Mouse (Mus musculus): Measurements from ENCODE around the gene Daam1. TPM values are rescaled to one million over a fixed set of nuclear protein-coding genes. Genes with fewer than 3 reads are reported as not detected.

The Daam1 gene
- polyA plus RNA-seq, 2 experiments = 10.7 to 11.8 TPM

- Histone ChIP-seq H3K4me1 (ENCODE audit: control insufficient read depth, insufficient read depth, low read length) (no peaks in the 10 kb centered on the region), H3K27ac (replicated peaks; ENCODE audit: low read depth, low read length) (no peak overlapping the region), H3K4me3 (replicated peaks; ENCODE audit: low read length) (no peak overlapping the region), H3K9ac (ENCODE audit: low read depth, low read length, severe bottlenecking) (0 out of 2 replicates have a peak overlapping the region, but pooled peaks have one; percentile 28), H3K36me3 (ENCODE audit: control insufficient read depth, insufficient read depth, low read length) (no peaks in the 10 kb centered on the region), H3K9me3 (ENCODE audit: control insufficient read depth, low read length) (no peaks in the 10 kb centered on the region), H3K4me2 (replicated peaks; ENCODE audit: low read depth, low read length, severe bottlenecking) (peak overlapping the region; percentile 4; the same call in 1 of the 2 replicates), H3K27me3 (ENCODE audit: control insufficient read depth, insufficient read depth, low read length) (no peaks in the 10 kb centered on the region)
- DNase-seq (ENCODE audit: low spot score) (peak; percentile 18), ATAC-seq (ENCODE audit: low FRiP score, low read depth) (no peak)
- TF ChIP-seq POLR2A (IDR thresholded peaks at IDR 0.05; ENCODE audit: borderline replicate concordance, extremely low read depth, insufficient read depth, insufficient read length) = no peak
- 68% methylated on average over 13 of the region's 13 CpGs for WGBS
These were observed 183.0 kb downstream of the Daam1 start for GRCm38 (mm10) chr12:72013711-72014354.

DNA sequence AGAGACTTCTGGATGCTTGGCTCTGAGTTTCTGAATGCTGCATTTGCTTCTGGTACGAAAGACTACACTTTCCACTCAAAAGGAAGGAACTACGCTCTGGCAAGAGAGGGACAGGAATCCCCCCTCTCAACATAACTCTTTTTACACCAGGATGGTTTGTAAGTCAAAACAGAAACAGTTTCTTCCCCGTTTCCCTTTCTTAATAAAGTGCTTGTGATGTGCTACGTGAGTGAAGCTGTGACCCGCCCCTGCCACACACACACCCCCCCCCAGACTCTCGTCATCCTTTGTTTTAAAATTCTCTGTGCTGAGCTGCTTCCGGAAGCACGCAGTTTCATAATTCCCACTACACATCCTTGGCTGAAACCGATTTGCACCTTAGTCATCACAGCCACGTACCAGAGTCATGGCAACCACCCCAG lies 183.5 kb downstream of the Daam1 start:
- ATAC-seq (ENCODE audit: low FRiP score, low read depth) (no peak), DNase-seq (ENCODE audit: low spot score) (no peak)
- 0 out of 2 replicates have a peak overlapping the region, but pooled peaks have one; percentile 28 for H3K9ac ChIP-seq (ENCODE audit: low read depth, low read length, severe bottlenecking)
- no peaks in the 10 kb centered on the region for H3K36me3 ChIP-seq (ENCODE audit: control insufficient read depth, insufficient read depth, low read length)
- no peak overlapping the region for H3K27ac ChIP-seq (replicated peaks; ENCODE audit: low read depth, low read length)
- no peaks in the 10 kb centered on the region for H3K9me3 ChIP-seq (ENCODE audit: control insufficient read depth, low read length)
- 40% methylated on average over 10 of the region's 10 CpGs for WGBS
- no peaks in the 10 kb centered on the region for H3K27me3 ChIP-seq (ENCODE audit: control insufficient read depth, insufficient read depth, low read length)
- no peak for TF ChIP-seq POLR2A (IDR thresholded peaks at IDR 0.05; ENCODE audit: borderline replicate concordance, extremely low read depth, insufficient read depth, insufficient read length)
- H3K4me1 ChIP-seq (ENCODE audit: control insufficient read depth, insufficient read depth, low read length) = no peaks in the 10 kb centered on the region
- H3K4me3 ChIP-seq (replicated peaks; ENCODE audit: low read length) = no peak overlapping the region
- peak overlapping the region; percentile 4; the same call in 1 of the 2 replicates for H3K4me2 ChIP-seq (replicated peaks; ENCODE audit: low read depth, low read length, severe bottlenecking)

GRCm38 (mm10) chr12:72015296-72015695 lies 184.4 kb downstream of the Daam1 start:
- Histone ChIP-seq H3K36me3 (ENCODE audit: control insufficient read depth, insufficient read depth, low read length) (no peaks in the 10 kb centered on the region), H3K4me3 (replicated peaks; ENCODE audit: low read length) (no peak overlapping the region), H3K27me3 (ENCODE audit: control insufficient read depth, insufficient read depth, low read length) (no peaks in the 10 kb centered on the region), H3K9ac (ENCODE audit: low read depth, low read length, severe bottlenecking) (no peak overlapping the region), H3K27ac (replicated peaks; ENCODE audit: low read depth, low read length) (no peak overlapping the region), H3K9me3 (ENCODE audit: control insufficient read depth, low read length) (no peaks in the 10 kb centered on the region), H3K4me1 (ENCODE audit: control insufficient read depth, insufficient read depth, low read length) (no peaks in the 10 kb centered on the region), H3K4me2 (replicated peaks; ENCODE audit: low read depth, low read length, severe bottlenecking) (no peak overlapping the region)
- DNase-seq (ENCODE audit: low spot score) = no peak
- no peak for TF ChIP-seq POLR2A (IDR thresholded peaks at IDR 0.05; ENCODE audit: borderline replicate concordance, extremely low read depth, insufficient read depth, insufficient read length)
- 73% methylated on average over 5 of the region's 5 CpGs for WGBS
- ATAC-seq (ENCODE audit: low FRiP score, low read depth) = no peak

DNA sequence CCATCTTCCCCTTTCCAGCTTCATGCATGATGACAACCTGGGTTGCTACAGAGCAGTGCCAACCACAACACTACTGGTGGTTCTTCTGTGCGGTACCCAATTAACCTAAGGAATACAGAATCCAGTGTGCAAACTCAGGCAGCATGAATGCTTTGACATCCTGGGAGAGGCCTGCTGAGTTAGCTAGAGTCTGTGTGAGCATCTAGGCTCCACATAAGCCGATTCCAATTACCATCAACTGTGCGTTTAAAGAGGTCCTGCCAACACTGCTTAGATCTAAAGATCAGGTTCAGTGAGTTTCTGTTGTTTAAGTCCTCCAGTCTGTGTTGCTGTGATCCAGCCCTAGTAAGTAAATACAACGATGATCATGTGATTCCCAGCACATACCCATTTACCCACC lies 189.4 kb downstream of the Daam1 start:
- ATAC-seq (ENCODE audit: low FRiP score, low read depth) = no peak
- 85% methylated on average over 4 of the region's 4 CpGs for WGBS
- no peaks in the 10 kb centered on the region for H3K36me3 ChIP-seq (ENCODE audit: control insufficient read depth, insufficient read depth, low read length)

GRCm38 (mm10) chr12:72021543-72021942 lies 190.7 kb downstream of the Daam1 start:
- H3K27me3 ChIP-seq (ENCODE audit: control insufficient read depth, insufficient read depth, low read length) = no peaks in the 10 kb centered on the region
- H3K4me1 ChIP-seq (ENCODE audit: control insufficient read depth, insufficient read depth, low read length) = no peaks in the 10 kb centered on the region
- no peak overlapping the region for H3K27ac ChIP-seq (replicated peaks; ENCODE audit: low read depth, low read length)
- H3K9me3 ChIP-seq (ENCODE audit: control insufficient read depth, low read length) = no peaks in the 10 kb centered on the region
- H3K4me2 ChIP-seq (replicated peaks; ENCODE audit: low read depth, low read length, severe bottlenecking) = no peak overlapping the region
- no peak overlapping the region for H3K4me3 ChIP-seq (replicated peaks; ENCODE audit: low read length)
- no peaks in the 10 kb centered on the region for H3K36me3 ChIP-seq (ENCODE audit: control insufficient read depth, insufficient read depth, low read length)
- DNase-seq (ENCODE audit: low spot score) (no peak), ATAC-seq (ENCODE audit: low FRiP score, low read depth) (no peak)
- WGBS = 22% methylated on average over 5 of the region's 5 CpGs
- H3K9ac ChIP-seq (ENCODE audit: low read depth, low read length, severe bottlenecking) = no peak overlapping the region
- no peak for TF ChIP-seq POLR2A (IDR thresholded peaks at IDR 0.05; ENCODE audit: borderline replicate concordance, extremely low read depth, insufficient read depth, insufficient read length)

More for the DNA sequence above, 189.4 kb downstream of the Daam1 start:
- no peak for TF ChIP-seq POLR2A (IDR thresholded peaks at IDR 0.05; ENCODE audit: borderline replicate concordance, extremely low read depth, insufficient read depth, insufficient read length)
- no peak overlapping the region for H3K9ac ChIP-seq (ENCODE audit: low read depth, low read length, severe bottlenecking)
- no peaks in the 10 kb centered on the region for H3K27me3 ChIP-seq (ENCODE audit: control insufficient read depth, insufficient read depth, low read length)
- no peak overlapping the region for H3K4me3 ChIP-seq (replicated peaks; ENCODE audit: low read length)
- no peak overlapping the region for H3K4me2 ChIP-seq (replicated peaks; ENCODE audit: low read depth, low read length, severe bottlenecking)
- no peak for DNase-seq (ENCODE audit: low spot score)
- H3K4me1 ChIP-seq (ENCODE audit: control insufficient read depth, insufficient read depth, low read length) = no peaks in the 10 kb centered on the region
- no peaks in the 10 kb centered on the region for H3K9me3 ChIP-seq (ENCODE audit: control insufficient read depth, low read length)
- no peak overlapping the region for H3K27ac ChIP-seq (replicated peaks; ENCODE audit: low read depth, low read length)

Data from limb, embryonic 14.5 days (tissue).